Mouse (Mus musculus) myocyte (in vitro differentiated cells): ENCODE results near the gene Coq4.

Source experiments
- POLR2A ChIP-seq: IDR thresholded peaks from one replicate; pipeline ENCODE4 v1.6.1; 2011; ENCODE audit warnings: low read depth, mild to moderate bottlenecking, control low read depth, moderate library complexity; ENCODE audit not compliant: insufficient read length
- SRF ChIP-seq: IDR thresholded peaks from one replicate; pipeline ENCODE4 v1.6.1; 2011; ENCODE audit warnings: low read depth; ENCODE audit not compliant: control insufficient read depth, insufficient read length

DNA sequence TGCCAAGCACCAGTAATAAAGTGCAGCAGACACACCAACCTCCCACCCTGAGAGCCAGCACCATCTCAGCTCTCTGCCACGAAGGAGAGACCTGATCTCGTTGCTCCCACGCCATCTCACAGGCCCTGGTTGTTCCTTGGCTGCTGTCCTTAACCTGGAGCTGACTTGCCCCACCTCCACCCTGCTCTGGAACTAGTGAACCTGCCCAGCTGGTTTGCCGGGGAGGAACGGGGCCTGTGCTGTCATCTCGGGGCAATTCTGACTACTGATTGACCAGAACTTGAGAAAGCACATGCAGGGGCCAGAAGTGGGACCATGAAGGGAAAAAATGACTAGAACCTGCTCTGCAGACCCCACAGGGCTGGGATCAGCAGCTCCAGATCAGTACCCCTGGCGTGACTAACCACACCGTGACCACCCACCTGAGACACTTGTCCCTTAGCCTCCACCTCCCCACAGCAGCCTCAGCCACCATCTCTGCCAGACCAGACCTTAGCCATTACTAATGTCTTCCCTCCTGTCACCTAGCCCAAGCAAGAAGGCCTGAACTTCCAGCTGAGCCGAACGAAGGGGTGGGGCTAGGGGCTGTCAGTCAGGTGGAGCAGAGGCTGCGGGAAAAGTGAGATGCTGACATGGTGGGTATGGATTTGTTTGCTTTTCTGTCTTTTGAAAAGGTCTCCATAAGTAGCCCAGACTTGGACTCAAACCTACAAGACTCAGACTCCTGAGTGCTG is 19.1 kb upstream of the Coq4 start:
- TF ChIP-seq SRF (no peak), POLR2A (no peak)
